Mouse (Mus musculus): ENCODE measurements around the gene Cnnm3. TPM values are rescaled to one million over a fixed set of nuclear protein-coding genes. Genes with fewer than 3 reads are reported as not detected.

The Cnnm3 gene
- polyA plus RNA-seq, 1 experiment from 2014 or later, result 3.2 TPM

DNA sequence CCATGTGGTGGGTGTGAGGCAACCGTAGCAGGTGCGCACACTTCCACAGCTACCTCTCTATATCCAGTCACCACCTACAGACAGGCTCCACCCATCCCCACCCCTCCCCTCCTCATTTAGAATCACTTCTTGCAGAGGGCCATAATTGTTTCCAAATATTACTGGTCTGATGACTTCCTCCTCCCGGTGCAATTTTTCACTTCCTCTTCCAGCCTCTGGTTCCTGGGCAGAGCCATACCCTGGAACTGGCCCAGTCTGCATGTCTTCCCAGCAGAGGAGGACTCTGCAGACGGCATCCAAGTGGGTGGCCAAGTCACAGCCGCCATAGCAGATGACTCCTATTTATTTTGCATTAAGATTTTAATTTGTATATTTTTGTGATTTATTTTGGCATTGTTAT, 3.4 kb upstream of the Cnnm3 start:
- H3K27ac ChIP-seq, result no peak overlapping the region
- 67% methylated on average over 5 of the region's 5 CpGs for WGBS

DNA sequence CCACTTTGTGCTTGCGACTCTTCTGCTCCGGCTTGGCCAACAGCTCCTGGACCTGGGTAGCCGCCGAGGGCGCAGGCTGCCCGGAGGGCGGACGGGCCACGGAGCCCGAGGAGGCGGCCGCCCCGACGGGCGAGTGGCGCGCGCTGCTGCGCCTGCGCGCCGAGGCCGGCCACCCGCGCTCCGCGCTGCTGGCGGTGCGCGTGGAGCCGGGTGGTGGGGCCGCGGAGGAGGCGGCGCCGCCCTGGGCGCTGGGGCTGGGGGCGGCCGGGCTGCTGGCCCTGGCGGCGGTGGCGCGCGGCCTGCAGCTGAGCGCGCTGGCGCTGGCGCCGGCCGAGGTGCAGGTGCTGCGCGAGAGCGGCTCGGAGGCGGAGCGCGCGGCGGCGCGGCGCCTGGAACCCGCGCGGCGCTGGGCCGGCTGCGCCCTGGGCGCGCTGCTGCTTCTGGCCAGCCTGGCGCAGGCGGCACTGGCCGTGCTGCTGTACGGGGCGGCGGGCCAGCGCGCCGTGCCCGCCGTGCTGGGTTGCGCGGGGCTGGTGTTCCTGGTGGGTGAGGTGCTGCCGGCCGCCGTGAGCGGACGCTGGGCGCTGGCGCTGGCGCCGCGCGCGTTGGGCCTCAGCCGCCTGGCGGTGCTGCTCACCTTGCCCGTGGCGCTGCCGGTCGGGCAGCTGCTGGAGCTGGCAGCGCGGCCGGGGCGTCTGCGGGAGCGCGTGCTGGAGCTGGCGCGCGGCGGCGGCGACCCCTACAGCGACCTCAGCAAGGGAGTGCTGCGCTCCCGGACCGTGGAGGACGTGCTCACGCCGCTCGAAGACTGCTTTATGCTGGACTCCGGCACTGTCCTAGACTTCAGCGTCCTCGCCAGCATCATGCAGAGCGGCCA, 660 bp downstream of the Cnnm3 start:
- Histone ChIP-seq H3K36me3 (no peaks in the 10 kb centered on the region), H3K27ac (peak overlapping the region; percentile 99), H3K4me1 (peaks cover 25% of the 10 kb centered on the region), H3K9ac (peak overlapping the region; percentile 90), H3K4me2 (peak overlapping the region; percentile 97), H3K9me3 (0 out of 2 replicates have a peak, but pooled peaks cover 3% of the 10 kb centered on the region), H3K27me3 (no peaks in the 10 kb centered on the region), H3K4me3 (peak overlapping the region; percentile 100)
- ATAC-seq (ENCODE audit: borderline replicate concordance, extremely low read depth, low FRiP score, low TSS enrichment), result peak; percentile 60
- under 1% methylated on average over 111 of the region's 126 CpGs for WGBS

More for the DNA sequence above, 3.4 kb upstream of the Cnnm3 start:
- Histone ChIP-seq H3K9ac (no peak overlapping the region), H3K4me1 (peaks cover 6% of the 10 kb centered on the region), H3K4me2 (no peak overlapping the region), H3K9me3 (0 out of 2 replicates have a peak, but pooled peaks cover 3% of the 10 kb centered on the region), H3K27me3 (no peaks in the 10 kb centered on the region), H3K36me3 (0 out of 2 replicates have a peak, but pooled peaks cover 3% of the 10 kb centered on the region), H3K4me3 (no peak overlapping the region)
- no peak for ATAC-seq (ENCODE audit: borderline replicate concordance, extremely low read depth, low FRiP score, low TSS enrichment)

DNA sequence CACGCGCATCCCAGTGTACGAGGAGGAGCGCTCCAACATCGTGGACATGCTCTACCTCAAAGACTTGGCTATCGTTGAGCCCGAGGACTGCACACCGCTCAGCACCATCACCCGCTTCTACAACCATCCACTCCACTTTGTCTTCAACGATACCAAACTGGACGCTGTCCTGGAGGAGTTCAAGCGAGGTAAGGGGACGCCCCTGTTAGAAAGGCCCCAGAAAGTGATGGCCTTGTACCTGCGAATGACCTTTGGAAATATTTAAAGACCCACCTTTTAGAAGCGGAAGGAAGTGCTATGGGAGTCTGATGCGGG, 1.3 kb downstream of the Cnnm3 start:
- Histone ChIP-seq H3K4me3 (peak overlapping the region; percentile 100), H3K9me3 (0 out of 2 replicates have a peak, but pooled peaks cover 3% of the 10 kb centered on the region), H3K27ac (peak overlapping the region; percentile 99), H3K4me1 (peaks cover 25% of the 10 kb centered on the region), H3K36me3 (no peaks in the 10 kb centered on the region), H3K4me2 (peak overlapping the region; percentile 97), H3K9ac (peak overlapping the region; percentile 90), H3K27me3 (no peaks in the 10 kb centered on the region)
- ATAC-seq (ENCODE audit: borderline replicate concordance, extremely low read depth, low FRiP score, low TSS enrichment), result no peak
- 1% methylated on average over 16 of the region's 16 CpGs for WGBS

DNA sequence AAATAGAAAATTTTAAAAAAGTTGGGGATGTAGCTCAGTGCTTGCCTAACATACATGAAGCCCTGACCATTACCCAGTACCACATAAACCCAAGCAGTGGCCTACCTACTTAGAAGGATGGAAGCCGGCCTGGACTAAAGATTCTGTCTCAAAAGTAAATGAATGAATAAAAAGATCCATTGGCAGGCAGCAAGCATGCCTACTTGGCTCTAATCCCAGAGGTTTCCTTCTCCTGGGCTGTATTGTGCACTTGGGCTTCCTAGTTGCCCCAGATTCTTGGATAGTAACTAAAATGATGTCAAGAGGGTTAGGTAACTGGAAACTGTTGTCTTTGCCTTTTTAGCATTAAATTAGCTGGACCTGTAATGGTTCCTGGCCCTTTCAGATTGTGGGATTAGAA, 1.6 kb downstream of the Cnnm3 start:
- Histone ChIP-seq H3K27ac (no peak overlapping the region), H3K4me1 (peaks cover 25% of the 10 kb centered on the region)
- WGBS, result 0% methylated on average over 1 of the region's 1 CpGs

DNA sequence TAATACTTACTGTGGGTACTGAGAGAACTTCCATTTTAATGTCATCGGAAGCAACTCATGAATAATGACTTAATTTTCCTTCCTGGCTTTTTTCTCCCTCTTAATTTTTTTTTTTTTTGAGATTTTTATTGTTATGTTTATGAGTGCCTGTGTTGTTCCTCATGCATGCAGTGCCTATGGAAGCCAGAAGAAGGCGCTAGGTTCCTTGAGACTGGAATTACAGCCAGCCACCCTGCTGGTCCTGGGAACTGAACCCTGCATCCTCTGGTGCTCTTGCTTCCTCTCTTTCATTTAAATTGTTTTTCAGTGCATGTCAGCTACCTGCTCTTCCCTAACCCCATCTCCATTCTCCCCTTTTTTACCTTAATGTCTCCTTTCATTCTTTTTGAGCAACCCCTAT, 2.1 kb downstream of the Cnnm3 start:
- H3K27me3 ChIP-seq, result no peaks in the 10 kb centered on the region
- no peak for ATAC-seq (ENCODE audit: borderline replicate concordance, extremely low read depth, low FRiP score, low TSS enrichment)
- peak overlapping the region; percentile 100 for H3K4me3 ChIP-seq
- peak overlapping the region; percentile 97 for H3K4me2 ChIP-seq
- 0 out of 2 replicates have a peak, but pooled peaks cover 3% of the 10 kb centered on the region for H3K9me3 ChIP-seq
- H3K27ac ChIP-seq, result no peak overlapping the region
- peak overlapping the region; percentile 90 for H3K9ac ChIP-seq
- peaks cover 25% of the 10 kb centered on the region for H3K4me1 ChIP-seq
- H3K36me3 ChIP-seq, result 0 out of 2 replicates have a peak, but pooled peaks cover 2% of the 10 kb centered on the region
- 50% methylated on average over 2 of the region's 2 CpGs for WGBS

More for the DNA sequence above, 1.6 kb downstream of the Cnnm3 start:
- 0 out of 2 replicates have a peak, but pooled peaks cover 3% of the 10 kb centered on the region for H3K9me3 ChIP-seq
- no peaks in the 10 kb centered on the region for H3K27me3 ChIP-seq
- no peak for ATAC-seq (ENCODE audit: borderline replicate concordance, extremely low read depth, low FRiP score, low TSS enrichment)
- peak overlapping the region; percentile 100 for H3K4me3 ChIP-seq
- peak overlapping the region; percentile 97 for H3K4me2 ChIP-seq
- H3K36me3 ChIP-seq, result no peaks in the 10 kb centered on the region
- peak overlapping the region; percentile 90 for H3K9ac ChIP-seq

DNA sequence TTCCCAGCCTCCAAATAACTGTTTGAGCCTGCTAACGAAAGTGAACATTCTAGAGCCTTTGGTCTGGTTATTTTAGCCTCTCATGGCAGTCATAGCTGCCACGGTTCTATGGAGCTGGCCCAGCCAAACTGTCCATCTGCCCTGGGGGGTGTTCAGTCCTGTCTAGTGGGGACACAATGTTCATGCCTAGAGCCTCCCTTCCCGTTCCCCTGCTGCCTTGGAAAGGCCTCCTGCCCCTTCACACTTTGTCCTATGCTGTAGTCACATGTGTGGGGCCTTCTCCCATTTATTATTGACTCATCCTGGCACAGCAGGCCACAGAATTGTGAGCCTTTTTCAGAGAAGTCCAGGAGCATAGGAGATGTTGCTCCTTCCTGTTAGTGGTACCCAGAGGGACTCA, 6.6 kb downstream of the Cnnm3 start:
- Histone ChIP-seq H3K9ac (no peak overlapping the region), H3K4me1 (peaks cover 19% of the 10 kb centered on the region), H3K36me3 (peaks cover 38% of the 10 kb centered on the region), H3K4me3 (no peak overlapping the region), H3K27me3 (no peaks in the 10 kb centered on the region), H3K4me2 (no peak overlapping the region), H3K9me3 (no peaks in the 10 kb centered on the region), H3K27ac (no peak overlapping the region)
- 81% methylated on average over 3 of the region's 3 CpGs for WGBS
- ATAC-seq (ENCODE audit: borderline replicate concordance, extremely low read depth, low FRiP score, low TSS enrichment), result no peak

DNA sequence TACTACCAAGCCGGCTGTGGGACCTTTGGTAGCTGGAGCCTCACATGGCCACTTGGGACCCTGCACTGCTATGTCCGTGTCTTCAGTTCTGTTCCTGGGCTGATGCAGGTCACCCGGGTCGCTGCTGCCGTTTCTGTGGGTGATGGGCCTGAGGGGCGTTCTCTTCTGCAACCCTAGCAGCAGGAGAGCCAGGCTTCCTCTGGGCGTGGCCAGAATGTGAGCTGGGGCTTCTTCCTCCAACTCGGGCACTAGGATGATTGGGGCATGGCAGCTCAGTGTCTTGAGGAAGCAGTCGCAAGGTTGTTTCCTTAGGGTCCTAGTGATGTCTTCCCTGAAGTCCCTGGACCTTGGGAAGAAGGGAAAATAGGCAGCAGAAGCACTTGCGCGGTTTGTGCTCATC, 8.0 kb downstream of the Cnnm3 start:
- no peaks in the 10 kb centered on the region for H3K9me3 ChIP-seq
- H3K4me1 ChIP-seq, result peaks cover 6% of the 10 kb centered on the region
- no peak overlapping the region for H3K27ac ChIP-seq
- H3K36me3 ChIP-seq, result peaks cover 46% of the 10 kb centered on the region
- no peak overlapping the region for H3K9ac ChIP-seq
- H3K27me3 ChIP-seq, result no peaks in the 10 kb centered on the region
- no peak overlapping the region for H3K4me3 ChIP-seq
- no peak for ATAC-seq (ENCODE audit: borderline replicate concordance, extremely low read depth, low FRiP score, low TSS enrichment)
- 67% methylated on average over 11 of the region's 11 CpGs for WGBS
- no peak overlapping the region for H3K4me2 ChIP-seq

DNA sequence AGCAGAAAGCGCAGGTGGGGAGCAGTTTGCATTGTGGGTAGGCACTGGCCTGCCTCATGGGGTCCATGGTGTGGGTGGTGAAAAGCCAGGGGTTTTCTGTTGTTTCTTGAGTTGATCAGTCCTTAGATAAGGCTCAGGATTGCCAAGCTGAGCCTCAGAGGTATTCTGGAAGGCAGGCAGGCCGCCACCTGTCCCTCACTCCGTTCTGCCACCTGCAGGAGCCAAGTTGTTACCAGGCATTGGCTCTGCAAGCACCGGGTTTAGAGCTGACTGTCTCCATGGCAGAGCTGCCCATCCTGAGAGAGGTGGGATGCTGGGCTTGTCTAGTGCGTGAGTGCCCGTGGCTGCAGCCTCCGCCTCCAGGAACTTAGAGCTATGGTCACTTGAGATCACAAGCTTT, 10.5 kb downstream of the Cnnm3 start:
- no peak overlapping the region for H3K9ac ChIP-seq
- H3K36me3 ChIP-seq, result peaks cover 69% of the 10 kb centered on the region
- no peaks in the 10 kb centered on the region for H3K9me3 ChIP-seq
- H3K4me2 ChIP-seq, result no peak overlapping the region
- ATAC-seq (ENCODE audit: borderline replicate concordance, extremely low read depth, low FRiP score, low TSS enrichment), result no peak
- no peak overlapping the region for H3K4me3 ChIP-seq
- WGBS, result 84% methylated on average over 7 of the region's 7 CpGs
- no peaks in the 10 kb centered on the region for H3K4me1 ChIP-seq
- H3K27ac ChIP-seq, result no peak overlapping the region
- H3K27me3 ChIP-seq, result no peaks in the 10 kb centered on the region

DNA sequence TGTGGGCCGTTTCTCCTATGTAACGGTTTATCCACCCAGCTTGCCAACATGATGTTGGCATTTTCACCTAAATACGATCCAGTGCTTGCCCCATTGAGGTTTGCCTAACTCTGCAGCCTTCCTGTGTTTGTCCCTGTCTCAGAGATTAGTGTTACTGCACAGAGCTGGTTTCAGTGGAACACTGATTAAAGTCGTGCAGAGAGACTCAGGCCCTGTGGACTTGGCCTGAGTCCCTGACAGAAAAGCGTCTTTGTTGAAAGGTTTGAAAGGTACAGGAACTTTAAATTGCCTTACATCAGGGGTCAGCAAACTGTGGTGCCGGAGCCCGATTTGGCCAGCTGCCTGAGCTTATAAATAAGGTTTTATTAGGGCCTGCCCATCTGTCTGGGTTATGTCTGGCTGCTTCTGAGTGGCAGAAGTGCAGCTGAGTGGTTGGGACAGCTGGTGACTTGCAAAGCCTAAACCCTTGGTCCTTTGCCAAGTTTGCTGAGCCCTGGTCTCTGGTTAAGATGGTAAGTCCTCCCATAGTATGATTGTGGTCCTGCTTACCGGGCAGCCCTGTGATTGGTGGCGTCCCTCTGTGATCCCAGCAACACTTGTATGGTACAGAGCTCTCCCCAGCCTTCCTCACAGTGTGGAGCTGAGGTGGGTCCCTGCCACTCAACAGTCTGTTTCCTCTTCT, 11.8 kb downstream of the Cnnm3 start:
- Histone ChIP-seq H3K4me1 (no peaks in the 10 kb centered on the region; the same call in 1 of the 2 replicates), H3K4me2 (no peak overlapping the region), H3K9ac (no peak overlapping the region), H3K27ac (0 out of 2 replicates have a peak overlapping the region, but pooled peaks have one; percentile 18), H3K27me3 (no peaks in the 10 kb centered on the region), H3K4me3 (no peak overlapping the region), H3K9me3 (no peaks in the 10 kb centered on the region), H3K36me3 (peaks cover 69% of the 10 kb centered on the region)
- 56% methylated on average over 9 of the region's 9 CpGs for WGBS
- no peak for ATAC-seq (ENCODE audit: borderline replicate concordance, extremely low read depth, low FRiP score, low TSS enrichment)

DNA sequence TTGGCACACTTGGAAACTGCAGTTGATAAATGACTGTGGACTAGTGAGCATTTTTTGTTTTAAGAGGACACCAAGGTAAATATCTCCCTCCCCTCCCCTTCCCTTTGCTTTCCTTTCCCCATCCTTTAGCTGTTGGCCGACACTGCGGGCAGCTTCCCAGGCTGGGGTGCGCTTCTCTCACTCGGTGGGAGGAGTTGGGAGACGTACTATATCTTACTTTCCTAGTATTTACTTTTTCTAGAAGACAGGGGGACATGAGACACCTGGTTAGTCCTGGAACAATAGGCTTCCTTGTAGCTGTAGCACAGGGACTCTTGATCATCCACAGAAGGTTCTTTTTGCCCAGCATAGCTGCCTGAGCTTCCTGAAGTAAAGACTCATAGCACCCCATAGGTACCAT, 12.4 kb downstream of the Cnnm3 start:
- 46% methylated on average over 5 of the region's 5 CpGs for WGBS
- no peak overlapping the region for H3K4me2 ChIP-seq
- no peaks in the 10 kb centered on the region for H3K27me3 ChIP-seq
- ATAC-seq (ENCODE audit: borderline replicate concordance, extremely low read depth, low FRiP score, low TSS enrichment), result no peak
- no peak overlapping the region for H3K9ac ChIP-seq
- no peaks in the 10 kb centered on the region; the same call in 1 of the 2 replicates for H3K4me1 ChIP-seq
- H3K27ac ChIP-seq, result 0 out of 2 replicates have a peak overlapping the region, but pooled peaks have one; percentile 5
- no peak overlapping the region for H3K4me3 ChIP-seq
- H3K36me3 ChIP-seq, result peaks cover 64% of the 10 kb centered on the region
- no peaks in the 10 kb centered on the region for H3K9me3 ChIP-seq

DNA sequence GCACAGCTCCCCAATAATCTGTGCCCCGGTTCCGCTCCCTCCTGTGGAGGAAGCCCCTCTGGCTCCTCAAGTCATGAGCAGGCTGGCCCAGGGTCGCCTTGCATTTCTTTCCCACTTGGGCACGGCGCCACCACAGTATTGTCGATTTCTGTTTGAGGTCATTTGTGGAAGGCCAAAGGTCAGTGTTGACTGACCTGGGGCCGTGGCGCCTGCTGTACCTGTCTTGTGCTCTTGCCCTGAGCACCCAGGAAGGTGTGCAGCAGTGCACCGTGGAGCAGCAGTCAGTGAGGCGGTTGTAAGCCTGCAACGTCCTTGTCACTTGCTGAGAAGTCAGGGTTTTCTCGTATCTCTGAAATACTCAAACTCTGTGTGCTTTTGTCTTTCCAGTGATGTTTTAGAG, 14.1 kb downstream of the Cnnm3 start:
- no peaks in the 10 kb centered on the region; the same call in 1 of the 2 replicates for H3K4me1 ChIP-seq

DNA sequence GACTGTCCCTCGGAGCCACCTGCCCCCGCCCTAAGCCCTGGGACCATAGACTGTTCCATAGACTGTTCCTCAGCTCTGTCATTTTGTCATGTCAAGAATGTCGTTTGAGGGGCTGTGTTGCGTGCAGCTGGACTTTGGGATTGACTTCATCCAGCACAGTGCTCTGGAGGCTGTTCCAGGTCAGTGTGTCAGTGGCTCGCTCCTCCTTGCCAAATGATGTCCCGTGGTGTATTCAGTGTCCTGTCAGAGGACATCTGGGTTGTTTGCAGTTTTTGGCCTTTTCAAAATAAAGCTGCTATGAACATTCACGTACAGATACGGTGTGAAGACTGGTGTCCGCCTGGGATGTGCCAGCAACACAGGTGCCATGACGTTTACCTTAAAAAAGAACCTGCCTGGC, 15.2 kb downstream of the Cnnm3 start:
- no peak for ATAC-seq (ENCODE audit: borderline replicate concordance, extremely low read depth, low FRiP score, low TSS enrichment)
- Histone ChIP-seq H3K27ac (no peak overlapping the region), H3K9ac (no peak overlapping the region), H3K36me3 (peaks cover 36% of the 10 kb centered on the region), H3K9me3 (no peaks in the 10 kb centered on the region), H3K27me3 (no peaks in the 10 kb centered on the region), H3K4me1 (no peaks in the 10 kb centered on the region; the same call in 1 of the 2 replicates), H3K4me2 (no peak overlapping the region), H3K4me3 (no peak overlapping the region)
- WGBS, result 83% methylated on average over 10 of the region's 10 CpGs

More for the DNA sequence above, 14.1 kb downstream of the Cnnm3 start:
- Histone ChIP-seq H3K27ac (no peak overlapping the region), H3K4me2 (no peak overlapping the region), H3K9me3 (no peaks in the 10 kb centered on the region), H3K4me3 (no peak overlapping the region), H3K9ac (no peak overlapping the region), H3K36me3 (peaks cover 48% of the 10 kb centered on the region), H3K27me3 (no peaks in the 10 kb centered on the region)
- 81% methylated on average over 12 of the region's 12 CpGs for WGBS
- ATAC-seq (ENCODE audit: borderline replicate concordance, extremely low read depth, low FRiP score, low TSS enrichment), result no peak

Data from lung, embryonic 15.5 days (tissue).